Mouse (Mus musculus) MEL (cell line): ENCODE data around the gene Slc25a21. TPM values are rescaled to one million over a fixed set of nuclear protein-coding genes. Genes with fewer than 3 reads are reported as not detected.

ENCODE experiments used
- DNase-seq: peaks from one replicate; pipeline ENCODE4 v3.0.0; 2011; ENCODE audit warnings: low read depth, low spot score
- H3K27ac ChIP-seq: 2 replicates; pipeline ENCODE4 v1.5.1; 2012; ENCODE audit warnings: low read depth, mild to moderate bottlenecking, control low read depth, low read length, moderate library complexity; ENCODE audit not compliant: control insufficient read depth
- H3K27me3 ChIP-seq, 2 experiments: fragments of 150-350 bp in 1 of 2; sonication (generic) in 1 of 2; 2 replicates each; pipeline ENCODE4 v1.6.1; 2012; ENCODE audit warnings: low read length in 2 of 2, mild to moderate bottlenecking in 2 of 2, improper control_type of control experiment in 1 of 2, moderate library complexity in 1 of 2; ENCODE audit not compliant: insufficient read depth in 2 of 2, control insufficient read depth in 1 of 2
- H3K36me3 ChIP-seq, 2 experiments: 2 replicates each; pipeline ENCODE4 v1.6.1; 2012 to 2014; ENCODE audit warnings: low read length in 2 of 2, improper control_type of control experiment in 1 of 2, inconsistent platforms in 1 of 2, mild to moderate bottlenecking in 1 of 2; ENCODE audit not compliant: insufficient read depth in 2 of 2, control insufficient read depth in 1 of 2
- H3K4me1 ChIP-seq, 2 experiments: fragments of 150-350 bp in 1 of 2; sonication (generic) in 1 of 2; 2 replicates each; pipeline ENCODE4 v1.6.1; 2012; ENCODE audit warnings: low read length in 2 of 2, improper control_type of control experiment in 1 of 2, mild to moderate bottlenecking in 1 of 2; ENCODE audit not compliant: insufficient read depth in 2 of 2, control insufficient read depth in 1 of 2
- H3K4me3 ChIP-seq, 2 experiments: fragments of 150-350 bp in 1 of 2; sonication (generic) in 1 of 2; 2 replicates each; pipeline ENCODE4 v1.5.1; 2012; ENCODE audit warnings: low read depth in 2 of 2, low read length in 2 of 2, mild to moderate bottlenecking in 2 of 2, moderate library complexity in 2 of 2, control low read depth in 1 of 2, improper control_type of control experiment in 1 of 2; ENCODE audit not compliant: control insufficient read depth in 1 of 2, insufficient read depth in 1 of 2
- H3K79me2 ChIP-seq: 2 replicates; pipeline ENCODE4 v1.6.1; 2012; ENCODE audit warnings: mild to moderate bottlenecking, low read length, moderate library complexity; ENCODE audit not compliant: control insufficient read depth, poor library complexity, insufficient read depth
- H3K9ac ChIP-seq: 2 replicates; pipeline ENCODE4 v1.6.1; 2012; ENCODE audit warnings: low read depth, mild to moderate bottlenecking, control low read depth, low read length, moderate library complexity; ENCODE audit not compliant: control insufficient read depth, poor library complexity, severe bottlenecking
- H3K9me3 ChIP-seq: fragments of 150-350 bp; sonication (generic); replicated peaks from 2 replicates; pipeline ENCODE4 v1.6.1; 2012; ENCODE audit warnings: mild to moderate bottlenecking, low read length, improper control_type of control experiment, moderate library complexity; ENCODE audit not compliant: insufficient read depth
- CHD1 ChIP-seq: IDR thresholded peaks from 2 replicates; pipeline ENCODE4 v1.6.1; 2012; ENCODE audit warnings: low read depth, mild to moderate bottlenecking, inconsistent platforms, low read length, improper control_type of control experiment
- CHD2 ChIP-seq: IDR thresholded peaks from 2 replicates; pipeline ENCODE4 v1.6.1; 2011; ENCODE audit warnings: low read length, improper control_type of control experiment
- CTCF ChIP-seq, 3 experiments: IDR thresholded peaks in 2 of 3; conservative IDR thresholded peaks in 1 of 3; 2 replicates each; pipeline ENCODE4 v1.5.1; 2011 to 2012; ENCODE audit warnings: low read length in 3 of 3, low read depth in 2 of 3, mild to moderate bottlenecking in 2 of 3, improper control_type of control experiment in 1 of 3, inconsistent platforms in 1 of 3, mixed read lengths in 1 of 3, moderate library complexity in 1 of 3; ENCODE audit not compliant: control insufficient read depth in 1 of 3, insufficient read depth in 1 of 3, poor library complexity in 1 of 3, severe bottlenecking in 1 of 3
- E2F4 ChIP-seq: IDR thresholded peaks from 2 replicates; pipeline ENCODE4 v1.6.1; 2011; ENCODE audit warnings: low read depth, low read length, improper control_type of control experiment, borderline replicate concordance
- ELF1 ChIP-seq: IDR thresholded peaks from 2 replicates; pipeline ENCODE4 v1.6.1; 2014; ENCODE audit warnings: low read depth, mild to moderate bottlenecking, inconsistent platforms, low read length, improper control_type of control experiment, moderate library complexity
- EP300 ChIP-seq, 2 experiments: IDR thresholded peaks; 2 replicates each; pipeline ENCODE4 v1.6.1; 2011; ENCODE audit warnings: improper control_type of control experiment in 2 of 2, low read length in 2 of 2, low read depth in 1 of 2, mild to moderate bottlenecking in 1 of 2
- ETS1 ChIP-seq: IDR thresholded peaks from 2 replicates; pipeline ENCODE4 v1.6.1; 2012; ENCODE audit warnings: low read depth, mild to moderate bottlenecking, inconsistent platforms, low read length, improper control_type of control experiment, moderate library complexity
- GATA1 ChIP-seq: IDR thresholded peaks from 2 replicates; pipeline ENCODE4 v1.6.1; 2011; ENCODE audit warnings: low read depth, low read length, improper control_type of control experiment
- HCFC1 ChIP-seq: IDR thresholded peaks from 2 replicates; pipeline ENCODE4 v1.6.1; 2012; ENCODE audit warnings: low read depth, mild to moderate bottlenecking, inconsistent platforms, low read length, improper control_type of control experiment, moderate library complexity
- MAFK ChIP-seq: IDR thresholded peaks from 2 replicates; pipeline ENCODE4 v1.6.1; 2011; ENCODE audit warnings: low read depth, mild to moderate bottlenecking, low read length, improper control_type of control experiment, borderline replicate concordance
- MXI1 ChIP-seq: IDR thresholded peaks from 2 replicates; pipeline ENCODE4 v1.6.1; 2011; ENCODE audit warnings: mild to moderate bottlenecking, low read depth, low read length, improper control_type of control experiment
- MYC ChIP-seq: IDR thresholded peaks from 2 replicates; pipeline ENCODE4 v1.6.1; 2011; ENCODE audit warnings: low read depth, mild to moderate bottlenecking, low read length, improper control_type of control experiment, moderate library complexity
- NRF1 ChIP-seq: IDR thresholded peaks from 2 replicates; pipeline ENCODE4 v1.6.1; 2014; ENCODE audit warnings: low read depth, mild to moderate bottlenecking, inconsistent platforms, low read length, improper control_type of control experiment, moderate library complexity; ENCODE audit not compliant: poor library complexity, insufficient read depth, severe bottlenecking
- POLR2AphosphoS2 ChIP-seq: IDR thresholded peaks from 2 replicates; pipeline ENCODE4 v1.6.1; 2011; ENCODE audit warnings: low read length, improper control_type of control experiment
- POLR2AphosphoS5 ChIP-seq: IDR thresholded peaks from 2 replicates; pipeline ENCODE4 v1.6.1; 2012; ENCODE audit warnings: low read depth, borderline replicate concordance, mild to moderate bottlenecking, inconsistent platforms, low read length, moderate library complexity, mixed read lengths
- SMC3 ChIP-seq: IDR thresholded peaks from 2 replicates; pipeline ENCODE4 v1.6.1; 2011; ENCODE audit warnings: low read depth, low read length, improper control_type of control experiment
- TAL1 ChIP-seq: IDR thresholded peaks from 2 replicates; pipeline ENCODE4 v1.6.1; 2012; ENCODE audit warnings: mild to moderate bottlenecking, inconsistent platforms, low read length, moderate library complexity, mixed read lengths
- TBP ChIP-seq: IDR thresholded peaks from 2 replicates; pipeline ENCODE4 v1.8.0; 2011; ENCODE audit warnings: low read depth, low read length, improper control_type of control experiment
- TCF12 ChIP-seq: IDR thresholded peaks from 2 replicates; pipeline ENCODE4 v1.6.1; 2014; ENCODE audit warnings: low read depth, mild to moderate bottlenecking, inconsistent platforms, low read length, improper control_type of control experiment, moderate library complexity
- USF2 ChIP-seq, 2 experiments: IDR thresholded peaks; 2 replicates each; pipeline ENCODE4 v1.6.1; 2011 to 2012; ENCODE audit warnings: improper control_type of control experiment in 2 of 2, low read length in 2 of 2, borderline replicate concordance in 1 of 2, inconsistent platforms in 1 of 2, low read depth in 1 of 2, mild to moderate bottlenecking in 1 of 2; ENCODE audit not compliant: insufficient read depth in 1 of 2
- ZNF384 ChIP-seq: IDR thresholded peaks from 2 replicates; pipeline ENCODE4 v1.6.1; 2012; ENCODE audit warnings: low read depth, mild to moderate bottlenecking, inconsistent platforms, low read length, improper control_type of control experiment
- polyA plus RNA-seq, 2 experiments: library from polyadenylated mRNA; stranded (reverse) in 1 of 2; unstranded in 1 of 2; fragments of >175 nt in 1 of 2; fragments of >200 nt in 1 of 2; gene quantifications; 2 replicates each; pipeline versions ENCODE4 v1.2.1 to v1.2.4; 2012; ENCODE audit warnings: low replicate concordance in 2 of 2, low read depth in 1 of 2; ENCODE audit not compliant: insufficient read length in 2 of 2, insufficient read depth in 1 of 2, missing spikeins in 1 of 2
- total RNA-seq: library from RNA; depleted of rRNA; stranded (reverse); fragments of 300-350 nt; gene quantifications from 2 replicates; pipeline ENCODE4 v1.2.3, GENCODE M21; 2012

Slc25a21 gene
- total and polyA plus RNA-seq, 3 experiments, result 14.7 to 18.3 TPM; not detected in 1

DNA sequence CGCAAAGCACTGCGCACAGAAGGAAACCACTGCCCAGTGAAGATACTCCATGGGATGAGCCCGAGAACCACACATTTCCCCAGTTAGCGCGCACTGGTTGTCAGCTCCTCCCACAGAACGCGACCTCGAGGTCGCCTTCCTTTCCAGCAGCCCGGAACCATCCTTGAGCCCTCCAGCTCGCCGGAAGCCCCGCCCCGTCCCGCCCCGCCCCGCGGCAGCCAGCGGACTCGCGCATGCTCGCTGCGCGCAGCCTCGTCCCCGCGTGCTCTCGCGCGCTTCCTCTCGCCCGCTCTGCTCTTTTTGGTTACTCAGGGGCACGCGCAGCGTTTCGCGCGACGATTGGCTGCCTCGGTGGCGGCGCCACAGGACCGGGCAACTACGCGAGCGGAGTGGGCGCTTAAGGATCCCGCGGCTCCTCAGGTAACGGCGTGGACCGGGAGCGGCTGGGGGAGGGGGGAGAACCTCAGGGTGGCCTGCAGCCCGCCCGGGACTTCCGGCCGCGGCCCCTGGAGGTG is 33.0 kb upstream of the Slc25a21 start, which contains the start of the genes Prps1l3 and Mipol1 (continued):
- TF ChIP-seq USF2 (IDR thresholded peaks at IDR 0.05; ENCODE audit: borderline replicate concordance in 1 of 2, insufficient read depth in 1 of 2, low read depth in 1 of 2, low read length in 2 of 2), result no peak
- TF ChIP-seq CHD1, result no peak
- no peak for TF ChIP-seq CTCF (IDR thresholded peaks at IDR 0.05 in 2 of 3, conservative IDR thresholded peaks at IDR 0.05 in 1 of 3; ENCODE audit: control insufficient read depth in 1 of 3, insufficient read depth in 1 of 3, low read depth in 2 of 3, low read length in 3 of 3, poor library complexity in 1 of 3, severe bottlenecking in 1 of 3)
- no peak for TF ChIP-seq ETS1
- no peak for TF ChIP-seq SMC3
- no peak for TF ChIP-seq E2F4
- TF ChIP-seq MAFK, result no peak
- TF ChIP-seq HCFC1, result peak; percentile 68; the same call in 1 of the 2 replicates
- TF ChIP-seq MYC, result 0 out of 2 replicates have a peak, but pooled peaks have one; percentile 60
- no peak for TF ChIP-seq GATA1
- peak; percentile 66; the same call in 1 of the 2 replicates for TF ChIP-seq ELF1
- peak; percentile 48 for TF ChIP-seq CHD2
- no peak for TF ChIP-seq TAL1
- peak; percentile 92 for TF ChIP-seq NRF1
- peak; percentile 91 for TF ChIP-seq POLR2AphosphoS2
- TF ChIP-seq, all 39 proteins: peak for 16

GRCm38 (mm10) chr12:57229703-57230102 is 32.4 kb upstream of the Slc25a21 start:
- TF ChIP-seq POLR2AphosphoS5 (no peak), TBP (no peak), MXI1 (no peak), TCF12 (0 out of 2 replicates have a peak, but pooled peaks have one; percentile 16), GATA1 (peak; percentile 68; the same call in 1 of the 2 replicates), MAFK (no peak), ZNF384 (0 out of 2 replicates have a peak, but pooled peaks have one; percentile 16), USF2 (IDR thresholded peaks at IDR 0.05; ENCODE audit: borderline replicate concordance in 1 of 2, insufficient read depth in 1 of 2, low read depth in 1 of 2, low read length in 2 of 2) (no peak), ETS1 (0 out of 2 replicates have a peak, but pooled peaks have one; percentile 17), CHD1 (0 out of 2 replicates have a peak, but pooled peaks have one; percentile 64), EP300 (IDR thresholded peaks at IDR 0.05; ENCODE audit: low read depth in 1 of 2, low read length in 2 of 2) (peak; percentile 44 to 72; a peak in 3 of 4 replicates)
- H3K9ac ChIP-seq, result peak overlapping the region; percentile 93
- H3K27ac ChIP-seq, result peak overlapping the region; percentile 98
- peaks cover 4 to 12% of the 10 kb centered on the region in 2 experiments for H3K36me3 ChIP-seq
- no peaks in the 10 kb centered on the region for H3K27me3 ChIP-seq
- H3K9me3 ChIP-seq, result no peaks in the 10 kb centered on the region
- DNase-seq, result no peak
- H3K79me2 ChIP-seq, result peaks cover 30% of the 10 kb centered on the region
- peaks cover 9 to 18% of the 10 kb centered on the region in 2 experiments for H3K4me1 ChIP-seq
- peak overlapping the region; percentile 74 to 82 for H3K4me3 ChIP-seq
